Mouse (Mus musculus) olfactory bulb, adult 2 months (tissue): ENCODE data around the gene Dock6.

Experiments used
- CTCF ChIP-seq: fragments of 200-500 bp; IDR thresholded peaks from 2 replicates; pipeline ENCODE4 v1.5.1; 2012; ENCODE audit warnings: low read depth, mild to moderate bottlenecking, low read length, moderate library complexity; ENCODE audit not compliant: insufficient read depth
- POLR2A ChIP-seq: fragments of 200-500 bp; IDR thresholded peaks from 2 replicates; pipeline ENCODE4 v1.6.1; 2012; ENCODE audit warnings: mild to moderate bottlenecking, low read depth, low read length, moderate library complexity; ENCODE audit not compliant: insufficient read depth

- TF ChIP-seq POLR2A (no peak), CTCF (no peak)
These were observed 33.2 kb downstream of the Dock6 start for GRCm38 (mm10) chr9:21819181-21819729.
